Mouse (Mus musculus): Measurements from ENCODE around the gene Map1s.

DNA sequence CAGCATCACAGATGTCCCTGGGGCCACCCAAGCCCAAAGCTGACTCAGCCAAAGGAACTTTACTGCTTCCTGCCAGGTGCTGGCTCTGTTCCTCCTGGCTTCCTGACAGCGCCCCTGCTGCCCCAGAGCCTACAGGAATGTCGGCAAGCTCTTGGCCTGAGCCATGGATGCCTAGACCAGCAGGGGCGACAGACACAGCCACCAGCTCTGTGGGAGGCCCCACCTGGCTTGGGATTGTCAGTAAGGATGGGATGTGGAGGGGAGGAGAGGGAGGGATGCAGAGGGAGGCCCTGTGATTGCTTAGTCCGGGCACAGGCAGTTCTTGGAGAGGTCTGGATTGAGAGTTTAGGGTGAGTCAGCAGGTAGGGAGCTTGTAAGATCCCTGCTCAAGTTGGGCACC lies 25.6 kb upstream of the Map1s start:
- no peak for TF ChIP-seq POLR2A (IDR thresholded peaks at IDR 0.05; ENCODE audit: insufficient read depth, low read depth, low read length)
- no peak for TF ChIP-seq CTCF (IDR thresholded peaks at IDR 0.05; ENCODE audit: insufficient read depth, low read depth, low read length)
